Mouse (Mus musculus) MEL (cell line): ENCODE results near the gene Egfem1.

Source experiments
- BHLHE40 ChIP-seq: IDR thresholded peaks from 2 replicates; pipeline ENCODE4 v1.6.1; 2012; ENCODE audit warnings: low read depth, mild to moderate bottlenecking, inconsistent platforms, low read length, improper control_type of control experiment, borderline replicate concordance
- CTCF ChIP-seq, 3 experiments: IDR thresholded peaks in 2 of 3; conservative IDR thresholded peaks in 1 of 3; 2 replicates each; pipeline ENCODE4 v1.5.1; 2011 to 2012; ENCODE audit warnings: low read length in 3 of 3, low read depth in 2 of 3, mild to moderate bottlenecking in 2 of 3, improper control_type of control experiment in 1 of 3, inconsistent platforms in 1 of 3, mixed read lengths in 1 of 3, moderate library complexity in 1 of 3; ENCODE audit not compliant: control insufficient read depth in 1 of 3, insufficient read depth in 1 of 3, poor library complexity in 1 of 3, severe bottlenecking in 1 of 3
- ELF1 ChIP-seq: IDR thresholded peaks from 2 replicates; pipeline ENCODE4 v1.6.1; 2014; ENCODE audit warnings: low read depth, mild to moderate bottlenecking, inconsistent platforms, low read length, improper control_type of control experiment, moderate library complexity
- EP300 ChIP-seq, 2 experiments: IDR thresholded peaks; 2 replicates each; pipeline ENCODE4 v1.6.1; 2011; ENCODE audit warnings: improper control_type of control experiment in 2 of 2, low read length in 2 of 2, low read depth in 1 of 2, mild to moderate bottlenecking in 1 of 2
- MAX ChIP-seq: IDR thresholded peaks from 2 replicates; pipeline ENCODE4 v1.6.1; 2011; ENCODE audit warnings: low read length, improper control_type of control experiment
- MXI1 ChIP-seq: IDR thresholded peaks from 2 replicates; pipeline ENCODE4 v1.6.1; 2011; ENCODE audit warnings: mild to moderate bottlenecking, low read depth, low read length, improper control_type of control experiment
- TBP ChIP-seq: IDR thresholded peaks from 2 replicates; pipeline ENCODE4 v1.8.0; 2011; ENCODE audit warnings: low read depth, low read length, improper control_type of control experiment

- TF ChIP-seq BHLHE40 (no peak), MAX (no peak), ELF1 (no peak), CTCF (IDR thresholded peaks at IDR 0.05 in 2 of 3, conservative IDR thresholded peaks at IDR 0.05 in 1 of 3; ENCODE audit: control insufficient read depth in 1 of 3, insufficient read depth in 1 of 3, low read depth in 2 of 3, low read length in 3 of 3, poor library complexity in 1 of 3, severe bottlenecking in 1 of 3) (no peak), TBP (no peak), EP300 (IDR thresholded peaks at IDR 0.05; ENCODE audit: low read depth in 1 of 2, low read length in 2 of 2) (no peak), MXI1 (no peak)
These were observed 32.7 kb downstream of the Egfem1 start for GRCm38 (mm10) chr3:29114517-29114916.
